Mouse (Mus musculus) midbrain, postnatal 0 days (tissue): ENCODE results near the gene Capns1. TPM values are rescaled to one million over a fixed set of nuclear protein-coding genes. Genes with fewer than 3 reads are reported as not detected.

Experiments used
- ATAC-seq: fragments of 200-750 bp; cut with Nextera tagmentation; 2 replicates; pipeline ENCODE4 v1.8.0; 2017; ENCODE audit warnings: moderate number of reproducible peaks, mild to moderate bottlenecking, moderate TSS enrichment, moderate library complexity; ENCODE audit not compliant: low FRiP score
- DNase-seq: peaks from one replicate; pipeline ENCODE4 v3.0.0-alpha.2; 2015; ENCODE audit warnings: low spot score
- H3K27ac ChIP-seq: fragments of 300-500 bp; sonication (generic); 2 replicates; pipeline ENCODE4 v1.5.1; 2014; ENCODE audit warnings: low read depth, mild to moderate bottlenecking, low read length, mixed read lengths
- H3K27me3 ChIP-seq: fragments of 300-500 bp; sonication (generic); 2 replicates; pipeline ENCODE4 v1.6.1; 2014; ENCODE audit warnings: low read length, control low read depth, mixed read lengths; ENCODE audit not compliant: insufficient read depth
- H3K36me3 ChIP-seq: fragments of 300-500 bp; sonication (generic); 2 replicates; pipeline ENCODE4 v1.6.1; 2014; ENCODE audit warnings: low read length, control low read depth, mixed read lengths; ENCODE audit not compliant: insufficient read depth
- H3K4me1 ChIP-seq: fragments of 300-500 bp; sonication (generic); 2 replicates; pipeline ENCODE4 v1.6.1; 2014; ENCODE audit warnings: mild to moderate bottlenecking, control low read depth, antibody characterized with exemption, low read length, mixed read lengths; ENCODE audit not compliant: insufficient read depth
- H3K4me2 ChIP-seq: fragments of 300-500 bp; sonication (generic); 2 replicates; pipeline ENCODE4 v1.6.1; 2014; ENCODE audit warnings: low read depth, mild to moderate bottlenecking, low read length, mixed read lengths; ENCODE audit not compliant: poor library complexity, severe bottlenecking
- H3K4me3 ChIP-seq: fragments of 300-500 bp; sonication (generic); 2 replicates; pipeline ENCODE4 v1.5.1; 2014; ENCODE audit warnings: low read depth, mild to moderate bottlenecking, low read length, moderate library complexity
- H3K9ac ChIP-seq: fragments of 300-500 bp; sonication (generic); replicated peaks from 2 replicates; pipeline ENCODE4 v1.6.1; 2014; ENCODE audit warnings: mild to moderate bottlenecking, low read length, moderate library complexity, mixed read lengths; ENCODE audit not compliant: poor library complexity, severe bottlenecking
- H3K9me3 ChIP-seq: fragments of 300-500 bp; sonication (generic); 2 replicates; pipeline ENCODE4 v1.6.1; 2016; ENCODE audit warnings: low read length, control low read depth
- CTCF ChIP-seq: IDR thresholded peaks from 2 replicates; pipeline ENCODE4 v1.5.1; 2016; ENCODE audit warnings: antibody characterized with exemption, mild to moderate bottlenecking
- WGBS: fragments of 180-500 bp; shearing (Covaris S2); extraction: QIAGEN DNeasy Blood & Tissue Kit; methylation state at CpG from one replicate; pipeline ENCODE4 v1.1.7; 2014; 5-methylcytosine and 5-hydroxymethylcytosine counted together
- polyA plus RNA-seq: library from polyadenylated mRNA; unstranded; fragments of >200 nt; fragmentation: Nextera tagmentation; extraction: Ambion mirVana; gene quantifications from 2 replicates; pipeline ENCODE4 v1.2.1, GENCODE M21; 2015
- total RNA-seq: library from RNA; depleted of rRNA; stranded (reverse); fragments of >200 nt; gene quantifications from 2 replicates; pipeline ENCODE4 v1.2.3, GENCODE M21; 2014

The Capns1 gene
- total and polyA plus RNA-seq, 2 experiments from 2014 or later = 58.0 to 272 TPM

DNA sequence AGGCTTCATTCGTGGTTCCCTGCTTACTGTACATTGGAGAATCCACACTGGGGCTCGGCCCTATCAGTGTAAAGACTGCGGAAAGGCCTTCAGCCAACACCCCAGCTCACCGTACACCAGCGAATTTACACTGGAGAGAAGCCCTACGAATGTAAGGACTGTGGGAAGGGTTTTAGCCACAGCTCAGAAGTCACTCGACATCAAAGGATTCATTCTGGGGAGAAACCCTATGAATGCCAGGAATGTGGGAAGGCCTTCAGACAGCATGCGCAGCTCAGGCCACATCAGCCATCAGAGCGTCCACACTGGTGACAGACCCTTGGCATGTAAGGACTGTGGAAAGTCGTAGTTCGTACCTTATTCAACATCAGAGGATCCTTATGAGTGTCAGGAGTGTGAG lies 20.4 kb downstream of the Capns1 start:
- ATAC-seq (no peak), DNase-seq (no peak)
- no peak for TF ChIP-seq CTCF
- Histone ChIP-seq H3K9ac (no peak overlapping the region), H3K27ac (no peak overlapping the region), H3K36me3 (peaks cover 27% of the 10 kb centered on the region), H3K4me1 (no peaks in the 10 kb centered on the region), H3K27me3 (no peaks in the 10 kb centered on the region), H3K4me2 (no peak overlapping the region), H3K9me3 (no peaks in the 10 kb centered on the region), H3K4me3 (no peak overlapping the region)
- 85% methylated on average over 11 of the region's 11 CpGs for WGBS

DNA sequence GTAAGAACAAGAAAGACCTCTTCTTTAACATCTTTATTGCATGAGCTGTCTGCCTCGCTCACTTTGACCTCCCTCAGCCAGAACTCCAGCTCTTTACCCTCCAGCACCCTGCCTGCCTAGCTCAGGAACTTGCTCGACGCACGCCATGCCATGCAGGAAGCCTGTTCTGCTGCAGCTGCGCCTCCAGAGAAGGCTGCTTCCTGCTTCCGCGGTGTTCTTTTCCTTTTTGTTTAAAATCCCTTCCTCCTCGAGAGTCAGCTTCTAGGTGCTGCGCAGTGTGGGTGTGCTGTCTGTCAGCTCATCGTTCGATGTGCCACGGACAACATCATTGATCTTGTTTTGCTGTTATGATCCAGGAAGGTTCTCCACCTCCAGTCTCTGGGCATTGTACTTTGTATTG lies 22.1 kb downstream of the Capns1 start:
- H3K27me3 ChIP-seq = no peaks in the 10 kb centered on the region
- no peak overlapping the region for H3K9ac ChIP-seq
- no peak for ATAC-seq
- no peak for TF ChIP-seq CTCF
- no peak overlapping the region for H3K4me3 ChIP-seq
- H3K4me2 ChIP-seq = no peak overlapping the region
- H3K4me1 ChIP-seq = no peaks in the 10 kb centered on the region
- peaks cover 27% of the 10 kb centered on the region for H3K36me3 ChIP-seq
- no peak for DNase-seq
- H3K9me3 ChIP-seq = no peaks in the 10 kb centered on the region
- WGBS = 84% methylated on average over 12 of the region's 12 CpGs
- no peak overlapping the region for H3K27ac ChIP-seq

DNA sequence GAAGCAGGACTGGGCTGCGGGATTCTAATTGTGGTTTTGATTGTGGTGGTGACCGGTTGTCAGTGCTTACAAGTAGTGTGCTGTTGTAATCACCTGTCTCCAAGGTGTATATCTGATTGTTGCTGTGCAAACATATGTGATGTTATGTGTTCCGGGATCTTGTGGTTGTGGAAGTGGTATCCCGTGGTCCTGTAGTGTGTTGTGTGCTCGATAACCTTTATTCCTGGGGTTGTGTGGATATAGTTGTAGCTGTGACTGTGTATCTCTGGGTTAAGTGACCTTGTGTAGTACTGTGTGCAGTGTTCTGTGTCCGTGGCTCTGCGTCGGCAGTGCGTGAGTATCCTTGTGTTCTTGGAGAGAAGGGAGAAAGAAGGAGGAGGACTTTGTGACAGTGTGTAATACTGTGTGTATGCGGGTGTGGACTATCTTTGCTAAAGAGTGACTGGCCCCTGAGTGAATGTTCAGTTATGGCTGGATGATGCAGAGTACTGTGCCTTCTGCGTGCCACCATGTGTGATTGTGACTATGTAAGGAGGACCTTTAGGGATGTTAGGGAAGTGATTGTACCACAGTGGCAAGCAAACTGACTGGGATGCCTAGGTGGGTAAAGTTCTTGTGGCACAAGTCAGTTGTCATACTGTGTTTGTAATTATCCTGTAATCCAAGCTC lies 28.2 kb downstream of the Capns1 start:
- ATAC-seq = peak; percentile 32; the same call in 1 of the 2 replicates

DNA sequence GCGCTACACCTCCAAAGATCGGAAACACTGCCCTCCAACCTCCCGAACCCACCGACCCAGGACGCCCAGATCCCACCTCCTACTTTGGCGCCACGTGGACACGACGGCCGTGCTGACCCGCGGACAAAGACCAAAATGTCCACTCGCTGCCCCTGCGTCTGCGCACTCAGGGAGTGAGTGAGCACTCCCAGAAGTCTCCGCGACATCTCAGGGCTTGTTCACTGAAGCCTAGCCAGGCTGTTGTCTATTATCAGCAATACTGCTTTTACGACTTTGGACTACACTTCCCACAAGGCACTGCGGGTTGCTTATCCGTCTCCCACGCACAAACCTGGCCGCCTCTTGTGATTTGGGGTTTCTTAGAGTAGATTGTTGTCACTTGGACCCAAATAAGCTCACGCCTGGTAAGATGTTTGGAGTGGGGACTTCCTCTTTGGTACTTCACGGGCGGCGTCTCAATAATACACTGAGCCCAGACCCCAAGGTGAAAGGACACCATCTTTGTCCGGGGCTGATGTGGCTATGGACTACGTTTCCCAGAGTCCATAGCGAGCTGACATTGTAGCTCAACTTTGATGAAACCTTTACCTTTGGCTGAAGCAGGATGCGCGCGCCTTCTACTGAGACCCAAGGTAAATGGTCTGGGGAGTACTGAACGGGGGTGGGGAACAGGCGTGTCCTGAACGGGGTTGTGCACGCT lies 28.9 kb downstream of the Capns1 start, which contains the start of gene Zfp146:
Gene Zfp146, minus strand, starts transcription at position 168 of the 700 bp plus-strand sequence.
- H3K9me3 ChIP-seq = no peaks in the 10 kb centered on the region
- peak within 1 kb of the TSS; percentile 67 for H3K4me2 ChIP-seq
- no peaks in the 10 kb centered on the region for H3K27me3 ChIP-seq
- H3K4me1 ChIP-seq = peaks cover 9% of the 10 kb centered on the region
- WGBS = under 1% methylated on average over 36 of the region's 36 CpGs
- H3K9ac ChIP-seq = peak within 1 kb of the TSS; percentile 64
- peak within 1 kb of the TSS; percentile 89 for H3K27ac ChIP-seq
- no peak for TF ChIP-seq CTCF
- peak within 1 kb of the TSS; percentile 61 for H3K4me3 ChIP-seq
- peak; percentile 99 for DNase-seq
- H3K36me3 ChIP-seq = no peaks in the 10 kb centered on the region
- peak; percentile 95 for ATAC-seq

More for the DNA sequence above, 28.2 kb downstream of the Capns1 start:
- H3K9ac ChIP-seq = peak overlapping the region; percentile 64
- H3K27ac ChIP-seq = peak overlapping the region; percentile 89
- no peaks in the 10 kb centered on the region for H3K36me3 ChIP-seq
- DNase-seq = no peak
- H3K27me3 ChIP-seq = no peaks in the 10 kb centered on the region
- no peak for TF ChIP-seq CTCF
- WGBS = 23% methylated on average over 11 of the region's 11 CpGs
- H3K4me1 ChIP-seq = peaks cover 9% of the 10 kb centered on the region
- peak overlapping the region; percentile 61 for H3K4me3 ChIP-seq
- no peaks in the 10 kb centered on the region for H3K9me3 ChIP-seq
- peak overlapping the region; percentile 67 for H3K4me2 ChIP-seq

DNA sequence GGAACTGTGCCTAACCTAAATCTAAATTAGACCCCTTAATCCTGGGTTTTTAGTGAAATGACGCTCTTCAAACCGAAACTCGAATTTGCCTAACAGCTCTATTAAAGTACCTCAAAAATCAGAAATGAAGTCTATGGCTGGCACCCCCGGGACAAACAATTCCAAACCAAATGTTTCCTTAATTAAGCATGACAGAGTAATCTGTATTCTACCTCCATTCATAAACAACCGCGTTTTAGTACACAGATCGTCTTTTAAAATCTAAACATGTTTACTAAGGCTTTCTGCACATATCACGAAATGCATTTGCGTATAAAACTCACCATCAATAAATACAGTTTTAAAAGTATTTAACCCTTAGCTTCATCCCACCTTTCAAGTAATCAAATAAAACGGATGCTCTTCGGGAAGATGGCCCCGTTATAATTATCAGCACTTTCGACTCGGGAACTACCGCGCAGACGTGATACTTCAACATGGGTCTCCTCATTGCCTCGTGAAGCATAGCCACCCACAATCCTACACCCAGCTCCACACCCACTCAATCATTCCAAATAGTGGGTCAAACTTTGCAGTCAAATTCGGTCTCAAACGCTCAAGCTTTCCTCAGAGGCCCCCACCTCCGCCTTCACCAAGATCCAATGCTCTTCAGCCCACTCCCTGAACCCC lies 29.6 kb downstream of the Capns1 start:
- no peaks in the 10 kb centered on the region for H3K36me3 ChIP-seq
- H3K27me3 ChIP-seq = no peaks in the 10 kb centered on the region
- peak overlapping the region; percentile 61 for H3K4me3 ChIP-seq
- peak overlapping the region; percentile 64 for H3K9ac ChIP-seq
- H3K27ac ChIP-seq = peak overlapping the region; percentile 89
- H3K4me1 ChIP-seq = peaks cover 9% of the 10 kb centered on the region
- H3K9me3 ChIP-seq = no peaks in the 10 kb centered on the region
- DNase-seq (peak; percentile 70), ATAC-seq (peak; percentile 55)
- no peak for TF ChIP-seq CTCF
- H3K4me2 ChIP-seq = peak overlapping the region; percentile 67
- WGBS = 3% methylated on average over 21 of the region's 21 CpGs
